Mouse (Mus musculus): Measurements from ENCODE around the gene Rarb. TPM values are rescaled to one million over a fixed set of nuclear protein-coding genes. Genes with fewer than 3 reads are reported as not detected.

The Rarb gene
- 6.1 and 9.6 TPM in 2 replicates for polyA plus RNA-seq (2015; fragmentation: Nextera tagmentation; extraction: Ambion mirVana)

DNA sequence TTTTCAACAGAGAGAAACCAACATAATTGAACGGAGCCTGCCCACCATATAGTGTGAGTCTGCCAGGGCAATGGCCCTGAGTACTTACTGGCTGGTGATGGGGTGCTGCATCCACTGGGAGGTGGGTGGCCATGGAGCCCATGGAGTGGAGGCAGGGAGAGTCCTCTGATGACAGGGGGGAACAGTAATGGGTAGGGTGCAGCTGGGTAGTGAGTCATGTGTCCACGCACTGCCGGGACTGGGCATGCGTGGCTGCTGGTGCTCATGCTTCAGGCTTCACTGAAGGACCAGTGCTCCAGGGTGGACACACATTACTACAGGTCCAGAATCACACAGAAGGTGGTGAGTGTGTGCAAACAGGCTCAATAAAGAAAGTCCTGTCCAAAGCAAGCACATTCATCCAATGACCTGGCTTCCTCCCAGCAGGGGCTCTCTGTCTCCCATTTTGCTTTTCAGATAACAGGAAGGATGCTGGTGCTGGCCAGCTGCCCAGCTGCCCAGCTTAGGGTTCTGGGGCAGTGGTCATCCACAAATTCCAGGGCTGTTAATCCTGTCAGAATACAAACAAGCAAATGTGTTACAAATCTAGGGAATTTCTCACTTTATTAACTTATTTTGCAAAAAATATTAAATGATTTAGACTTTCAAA is at the start of gene Rarb:
Gene Rarb (minus strand): TSS at position 555 of the 649 bp plus-strand sequence.
- 0 out of 2 replicates have a peak, but pooled peaks cover 5% of the 10 kb centered on the region for H3K27me3 ChIP-seq
- H3K27ac ChIP-seq = no peak within 1 kb of the TSS
- H3K36me3 ChIP-seq (ENCODE audit: poor library complexity, severe bottlenecking) = no peaks in the 10 kb centered on the region
- ATAC-seq = no peak
- no peak within 1 kb of the TSS for H3K4me2 ChIP-seq
- no peaks in the 10 kb centered on the region for H3K9me3 ChIP-seq (replicated peaks)
- H3K4me3 ChIP-seq = no peak within 1 kb of the TSS
- 91% methylated on average over 4 of the region's 4 CpGs for WGBS
- peaks cover 16% of the 10 kb centered on the region for H3K4me1 ChIP-seq
- H3K9ac ChIP-seq = no peak within 1 kb of the TSS

DNA sequence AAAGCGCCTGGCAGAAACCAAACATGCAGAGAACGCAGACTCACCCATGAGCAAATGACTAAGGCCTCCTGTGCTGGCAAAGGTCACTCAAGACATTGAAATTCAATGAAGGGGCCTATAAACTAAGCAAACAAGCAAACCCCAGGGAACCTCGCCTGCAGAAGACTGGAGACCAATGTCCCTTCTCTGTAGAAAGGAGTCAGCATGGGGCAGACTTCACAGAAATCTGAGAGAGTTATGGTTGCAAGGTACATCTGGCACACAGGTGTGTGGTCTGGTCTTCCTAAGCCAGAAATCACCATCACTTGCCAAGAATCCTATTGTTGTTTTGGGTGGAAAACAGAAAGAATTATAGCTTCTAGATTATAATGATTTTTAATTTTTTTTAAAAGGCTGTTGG is 23.1 kb upstream of the Rarb start:
- Histone ChIP-seq H3K4me2 (no peak overlapping the region), H3K4me3 (no peak overlapping the region), H3K9ac (no peak overlapping the region), H3K4me1 (peaks cover under 1% of the 10 kb centered on the region; the same call in 1 of the 2 replicates), H3K27ac (no peak overlapping the region), H3K9me3 (replicated peaks) (no peaks in the 10 kb centered on the region), H3K27me3 (no peaks in the 10 kb centered on the region), H3K36me3 (ENCODE audit: poor library complexity, severe bottlenecking) (no peaks in the 10 kb centered on the region)
- ATAC-seq = no peak
- WGBS = 71% methylated on average over 3 of the region's 3 CpGs

DNA sequence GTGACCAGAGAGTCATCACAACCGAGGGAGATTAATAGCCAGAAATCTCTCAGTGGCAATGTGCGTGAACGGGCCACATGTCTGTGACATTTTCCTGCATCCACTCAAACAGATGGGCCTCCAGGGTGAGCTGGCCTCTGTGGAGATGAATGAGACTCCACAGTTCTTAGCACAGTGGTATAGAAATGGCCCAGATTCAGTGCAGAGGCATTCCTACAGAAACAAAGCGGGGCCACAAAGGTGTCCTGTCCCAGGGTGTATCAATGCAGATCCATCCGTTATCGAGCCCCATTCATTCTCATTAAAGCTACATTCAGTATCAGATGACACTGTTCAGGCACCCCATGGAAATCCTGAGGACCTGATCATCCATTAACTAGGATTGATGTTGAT is 22.6 kb upstream of the Rarb start:
- Histone ChIP-seq H3K4me3 (no peak overlapping the region), H3K9ac (no peak overlapping the region), H3K27me3 (no peaks in the 10 kb centered on the region), H3K36me3 (ENCODE audit: poor library complexity, severe bottlenecking) (no peaks in the 10 kb centered on the region), H3K27ac (no peak overlapping the region), H3K4me1 (no peaks in the 10 kb centered on the region), H3K9me3 (replicated peaks) (no peaks in the 10 kb centered on the region), H3K4me2 (no peak overlapping the region)
- peak; percentile 52 for ATAC-seq
- WGBS = 55% methylated on average over 6 of the region's 6 CpGs

DNA sequence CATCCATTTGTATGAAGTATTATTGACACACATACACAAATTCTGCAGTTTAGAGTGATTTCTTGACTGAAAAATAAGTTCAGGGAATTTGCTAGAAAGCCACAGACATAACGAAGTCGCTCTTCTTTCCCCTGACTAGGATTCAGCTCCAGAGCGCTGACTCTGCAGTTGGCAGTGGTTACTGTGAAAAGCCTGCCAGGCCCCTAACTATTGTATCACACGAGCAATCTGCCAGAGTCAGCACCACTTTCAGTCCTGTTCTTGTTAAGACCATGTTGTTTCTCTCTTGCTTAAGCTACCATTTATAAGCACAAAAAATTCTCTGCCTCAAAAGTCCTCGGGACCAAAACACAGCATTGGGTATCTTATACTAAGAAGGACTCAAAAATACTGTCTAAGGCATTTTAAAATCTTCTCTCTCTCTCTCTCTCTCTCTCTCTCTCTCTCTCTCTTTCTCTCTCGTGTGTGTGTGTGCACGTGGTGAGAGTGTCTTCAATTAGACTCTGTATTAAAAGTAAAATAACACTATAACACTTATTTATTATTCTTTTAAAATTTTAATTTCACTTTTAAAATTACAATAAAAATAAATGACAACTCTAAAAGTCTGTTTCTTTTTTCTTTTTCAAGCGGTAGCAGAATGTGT is 22.1 kb upstream of the Rarb start:
- Histone ChIP-seq H3K4me1 (no peaks in the 10 kb centered on the region), H3K27ac (no peak overlapping the region), H3K27me3 (no peaks in the 10 kb centered on the region), H3K4me3 (no peak overlapping the region), H3K9ac (no peak overlapping the region), H3K36me3 (ENCODE audit: poor library complexity, severe bottlenecking) (no peaks in the 10 kb centered on the region), H3K4me2 (no peak overlapping the region), H3K9me3 (replicated peaks) (no peaks in the 10 kb centered on the region)
- peak; percentile 88 for ATAC-seq
- WGBS = 49% methylated on average over 8 of the region's 8 CpGs

DNA sequence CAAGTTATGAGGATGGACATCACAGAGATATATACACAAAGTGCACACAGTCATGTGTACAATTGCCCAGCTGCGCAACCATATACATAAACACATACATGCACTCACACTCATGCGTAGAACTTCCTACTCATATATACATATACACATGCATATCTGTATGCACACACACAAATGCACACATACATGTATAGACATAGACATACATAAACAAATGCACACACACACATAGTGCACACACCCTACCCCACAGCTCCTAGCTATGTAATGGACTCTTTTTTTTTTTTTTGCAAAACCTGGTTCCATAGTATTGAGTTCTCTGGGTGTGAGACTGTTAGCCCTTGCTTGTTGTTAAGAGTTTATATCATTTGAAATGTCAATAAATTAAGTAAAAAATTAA is 21.2 kb upstream of the Rarb start:
- Histone ChIP-seq H3K4me1 (no peaks in the 10 kb centered on the region), H3K4me2 (no peak overlapping the region)
- no peak for ATAC-seq

DNA sequence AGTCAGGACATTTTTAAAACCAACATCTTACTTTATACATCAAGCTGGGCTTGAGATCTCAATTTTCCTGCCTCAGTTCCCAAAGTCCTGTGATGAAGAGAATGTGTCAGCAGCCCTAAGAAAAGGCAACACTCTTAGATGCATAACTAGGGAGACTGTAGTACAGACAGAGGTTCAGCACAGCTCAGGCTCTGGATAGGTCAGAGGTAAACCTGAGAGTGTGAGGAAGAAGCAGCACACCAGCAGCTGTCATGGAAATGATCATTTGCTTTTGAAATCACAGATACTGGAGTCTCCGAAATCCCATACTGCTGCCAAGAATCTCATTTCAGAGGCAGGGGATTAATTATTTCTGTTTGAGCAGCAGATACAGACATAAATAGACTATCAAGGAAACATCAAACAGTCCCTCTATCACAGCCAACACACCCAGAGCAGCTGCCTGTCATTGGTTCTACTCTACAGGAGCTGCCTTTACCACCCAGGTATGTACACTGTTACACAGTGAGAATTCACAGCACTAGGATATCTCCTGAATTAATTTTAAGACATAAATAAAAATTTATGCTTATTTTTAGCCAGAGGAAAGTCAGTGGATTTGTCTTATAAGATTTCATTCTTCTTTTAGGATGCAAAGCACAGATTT is 3.7 kb downstream of the Rarb start:
- no peak for ATAC-seq
- no peak overlapping the region for H3K9ac ChIP-seq
- no peaks in the 10 kb centered on the region for H3K4me1 ChIP-seq
- no peaks in the 10 kb centered on the region for H3K9me3 ChIP-seq (replicated peaks)
- no peaks in the 10 kb centered on the region for H3K27me3 ChIP-seq
- no peak overlapping the region for H3K27ac ChIP-seq
- no peaks in the 10 kb centered on the region for H3K36me3 ChIP-seq (ENCODE audit: poor library complexity, severe bottlenecking)
- H3K4me2 ChIP-seq = no peak overlapping the region
- no peak overlapping the region for H3K4me3 ChIP-seq
- 81% methylated on average over 1 of the region's 1 CpGs for WGBS

More for the DNA sequence above, 21.2 kb upstream of the Rarb start:
- Histone ChIP-seq H3K27ac (no peak overlapping the region), H3K4me3 (no peak overlapping the region), H3K9me3 (replicated peaks) (no peaks in the 10 kb centered on the region), H3K9ac (no peak overlapping the region), H3K27me3 (no peaks in the 10 kb centered on the region), H3K36me3 (ENCODE audit: poor library complexity, severe bottlenecking) (no peaks in the 10 kb centered on the region)
- WGBS = 94% methylated on average over 2 of the region's 2 CpGs

DNA sequence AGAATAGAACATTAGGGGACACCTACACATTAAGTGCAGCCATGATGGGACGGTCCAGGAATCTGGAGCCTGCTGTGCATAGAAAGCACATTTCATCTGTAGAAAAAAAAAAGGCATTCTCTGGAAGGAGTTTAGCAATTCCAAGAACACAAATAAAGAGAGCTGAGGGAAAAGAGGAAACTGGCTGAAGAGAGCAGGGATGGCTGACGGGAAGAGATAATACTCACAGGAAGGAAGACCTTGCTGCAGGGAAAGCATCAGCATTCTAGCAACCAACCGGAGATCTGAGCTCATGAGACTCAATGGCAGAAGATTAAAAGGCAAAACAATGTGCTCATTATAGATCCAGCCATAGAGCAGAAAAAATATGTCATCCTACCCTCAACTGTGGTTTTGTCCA is 12.8 kb downstream of the Rarb start:
- Histone ChIP-seq H3K36me3 (ENCODE audit: poor library complexity, severe bottlenecking) (no peaks in the 10 kb centered on the region), H3K4me3 (no peak overlapping the region), H3K9ac (no peak overlapping the region), H3K27ac (no peak overlapping the region), H3K9me3 (replicated peaks) (no peaks in the 10 kb centered on the region), H3K4me1 (no peaks in the 10 kb centered on the region), H3K4me2 (no peak overlapping the region), H3K27me3 (no peaks in the 10 kb centered on the region)
- 82% methylated on average over 3 of the region's 3 CpGs for WGBS
- ATAC-seq = no peak

DNA sequence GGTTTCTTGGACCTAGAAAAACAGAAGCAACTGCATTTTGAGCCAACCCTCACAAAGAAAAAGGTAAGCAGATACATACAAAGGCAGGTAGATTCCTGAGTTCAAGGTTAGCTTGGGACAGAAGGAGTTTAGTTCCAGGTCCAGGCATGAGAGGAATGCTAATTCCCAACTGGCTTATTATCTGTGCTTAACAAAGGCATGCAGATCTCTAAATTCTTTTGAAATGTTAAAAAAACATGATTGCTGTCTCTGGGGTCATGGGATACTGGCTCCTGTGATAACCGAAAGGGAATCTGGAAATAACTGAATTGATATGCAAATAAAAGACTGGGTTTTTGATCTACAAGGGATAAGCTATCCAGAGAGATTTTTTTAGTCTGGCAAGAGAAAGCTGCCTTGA is 28.8 kb downstream of the Rarb start:
- no peaks in the 10 kb centered on the region for H3K36me3 ChIP-seq (ENCODE audit: poor library complexity, severe bottlenecking)
- H3K9ac ChIP-seq = no peak overlapping the region
- H3K27me3 ChIP-seq = no peaks in the 10 kb centered on the region
- H3K4me3 ChIP-seq = no peak overlapping the region
- no peak for ATAC-seq
- no peak overlapping the region for H3K27ac ChIP-seq
- H3K9me3 ChIP-seq (replicated peaks) = no peaks in the 10 kb centered on the region
- 86% methylated on average over 1 of the region's 1 CpGs for WGBS
- no peaks in the 10 kb centered on the region for H3K4me1 ChIP-seq
- no peak overlapping the region for H3K4me2 ChIP-seq

DNA sequence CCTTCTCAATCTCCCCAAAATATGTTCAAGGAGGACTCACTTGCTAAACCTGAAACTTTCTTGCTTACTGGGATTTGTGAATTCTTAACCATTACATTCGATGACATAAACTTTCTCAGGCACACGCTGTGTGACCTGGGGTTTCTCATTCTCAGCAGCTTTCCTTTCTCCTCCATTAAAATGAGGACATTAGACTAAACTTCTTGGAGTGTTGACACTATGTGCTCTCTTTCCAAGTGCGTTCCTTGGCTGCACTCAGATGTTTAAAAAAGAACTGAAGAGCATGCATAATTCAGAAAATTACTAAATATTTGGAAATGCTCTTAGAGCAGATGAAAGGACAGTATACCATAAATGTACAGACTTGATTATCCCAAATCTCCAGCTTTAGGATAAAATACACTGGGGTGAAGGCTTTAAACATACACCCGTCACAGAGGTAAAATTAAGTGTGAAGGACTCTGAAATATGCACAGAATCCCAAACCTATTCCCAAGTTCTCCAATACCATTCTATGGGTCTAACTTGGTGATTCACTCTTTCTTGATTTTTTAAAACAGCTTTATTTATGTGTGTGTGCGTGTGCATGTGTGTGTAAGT is 36.9 kb downstream of the Rarb start:
- Histone ChIP-seq H3K36me3 (ENCODE audit: poor library complexity, severe bottlenecking) (no peaks in the 10 kb centered on the region), H3K9me3 (replicated peaks) (no peaks in the 10 kb centered on the region), H3K4me1 (no peaks in the 10 kb centered on the region), H3K27me3 (no peaks in the 10 kb centered on the region), H3K4me3 (no peak overlapping the region), H3K4me2 (no peak overlapping the region), H3K9ac (no peak overlapping the region), H3K27ac (no peak overlapping the region)
- 90% methylated on average over 5 of the region's 5 CpGs for WGBS
- no peak for ATAC-seq

DNA sequence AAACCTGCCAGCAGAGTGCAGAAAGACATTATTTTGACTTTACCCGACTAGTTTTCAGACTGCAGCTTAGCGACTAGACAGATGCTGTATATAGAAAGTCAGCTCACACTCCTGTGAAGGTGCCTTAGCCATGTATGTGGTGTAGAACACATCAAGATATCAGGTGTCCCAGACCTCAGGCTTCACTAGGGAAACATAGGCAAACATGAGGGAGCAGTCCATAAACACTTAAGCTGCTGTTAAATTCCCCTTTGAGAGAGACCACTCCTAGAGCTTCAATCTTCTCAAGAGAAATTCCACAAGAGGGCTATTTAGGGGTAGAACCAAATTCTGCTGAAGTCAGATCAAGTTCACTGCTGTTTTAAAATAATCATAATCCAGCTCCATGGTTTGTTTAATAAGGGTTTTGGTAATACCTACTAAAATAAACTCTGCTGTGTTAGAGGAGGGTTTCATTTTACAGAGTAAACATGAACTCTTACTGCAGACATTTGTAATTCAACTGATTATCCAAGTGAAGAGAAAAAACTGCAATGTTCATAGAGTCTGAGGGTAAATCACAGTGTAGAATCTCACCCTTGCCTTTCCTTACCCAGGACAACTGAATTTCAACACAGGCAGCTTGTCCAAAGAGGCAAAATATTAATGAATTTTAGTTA is 42.1 kb downstream of the Rarb start:
- 91% methylated on average over 2 of the region's 2 CpGs for WGBS
- ATAC-seq = no peak
- Histone ChIP-seq H3K9ac (no peak overlapping the region), H3K9me3 (replicated peaks) (no peaks in the 10 kb centered on the region), H3K36me3 (ENCODE audit: poor library complexity, severe bottlenecking) (no peaks in the 10 kb centered on the region), H3K4me3 (no peak overlapping the region), H3K27me3 (no peaks in the 10 kb centered on the region), H3K4me1 (no peaks in the 10 kb centered on the region), H3K4me2 (no peak overlapping the region), H3K27ac (no peak overlapping the region)

DNA sequence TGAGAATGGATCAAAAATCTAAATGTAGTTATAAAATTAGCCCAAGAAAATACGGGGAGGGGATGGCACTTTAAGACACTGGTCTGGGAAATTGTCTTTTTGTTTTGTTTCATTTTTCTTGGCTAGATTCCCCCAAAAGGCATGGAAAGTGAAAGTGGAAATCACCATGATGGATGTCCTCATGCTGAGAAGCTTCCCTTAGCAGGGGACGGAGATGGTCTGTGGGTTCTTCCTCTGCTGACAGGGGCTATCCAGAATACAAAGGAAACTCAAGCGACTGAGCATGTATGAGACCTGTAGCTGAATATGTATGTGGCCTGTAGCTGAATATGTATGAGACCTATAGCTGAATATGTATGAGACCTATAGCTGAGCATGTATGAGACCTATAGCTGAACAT is 46.0 kb downstream of the Rarb start:
- Histone ChIP-seq H3K9me3 (replicated peaks) (no peaks in the 10 kb centered on the region), H3K27ac (no peak overlapping the region), H3K4me3 (no peak overlapping the region), H3K4me1 (no peaks in the 10 kb centered on the region), H3K9ac (no peak overlapping the region), H3K36me3 (ENCODE audit: poor library complexity, severe bottlenecking) (no peaks in the 10 kb centered on the region), H3K4me2 (no peak overlapping the region), H3K27me3 (no peaks in the 10 kb centered on the region)
- no peak for ATAC-seq
- 82% methylated on average over 3 of the region's 3 CpGs for WGBS

DNA sequence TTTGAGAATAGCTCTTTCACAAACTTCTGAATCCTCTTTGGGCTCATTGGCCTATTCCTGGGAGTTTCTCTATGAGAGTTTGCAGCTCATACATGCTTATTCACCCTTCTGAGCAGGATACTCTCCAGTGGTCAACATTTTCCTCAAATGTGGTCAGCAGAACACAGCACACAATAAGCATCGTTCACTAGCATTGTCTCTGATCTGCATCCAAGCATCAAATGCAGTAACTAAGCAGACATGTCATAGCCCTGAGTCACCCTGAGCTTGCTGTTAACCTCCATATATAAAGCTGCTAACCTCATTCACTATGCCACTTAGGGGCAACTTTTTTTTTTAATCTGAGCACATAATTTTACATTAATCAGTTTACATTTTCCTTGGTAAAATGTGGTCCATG is 53.1 kb downstream of the Rarb start:
- H3K27ac ChIP-seq = no peak overlapping the region
- no peak overlapping the region for H3K4me2 ChIP-seq
- WGBS = 82% methylated on average over 1 of the region's 1 CpGs
- no peak overlapping the region for H3K4me3 ChIP-seq
- ATAC-seq = no peak
- H3K9ac ChIP-seq = no peak overlapping the region
- no peaks in the 10 kb centered on the region for H3K9me3 ChIP-seq (replicated peaks)
- H3K36me3 ChIP-seq (ENCODE audit: poor library complexity, severe bottlenecking) = no peaks in the 10 kb centered on the region
- no peaks in the 10 kb centered on the region for H3K27me3 ChIP-seq
- no peaks in the 10 kb centered on the region for H3K4me1 ChIP-seq
